Mouse (Mus musculus): ENCODE results near the gene Vstm2l. TPM values are rescaled to one million over a fixed set of nuclear protein-coding genes. Genes with fewer than 3 reads are reported as not detected.
A peak's percentile ranks its signal among the peaks of the same experiment; 100 is the strongest.

Gene Vstm2l
- polyA plus RNA-seq (2011; ENCODE audit: insufficient read depth, insufficient read length, low read depth, missing spikeins), result not detected in 2 replicates

DNA sequence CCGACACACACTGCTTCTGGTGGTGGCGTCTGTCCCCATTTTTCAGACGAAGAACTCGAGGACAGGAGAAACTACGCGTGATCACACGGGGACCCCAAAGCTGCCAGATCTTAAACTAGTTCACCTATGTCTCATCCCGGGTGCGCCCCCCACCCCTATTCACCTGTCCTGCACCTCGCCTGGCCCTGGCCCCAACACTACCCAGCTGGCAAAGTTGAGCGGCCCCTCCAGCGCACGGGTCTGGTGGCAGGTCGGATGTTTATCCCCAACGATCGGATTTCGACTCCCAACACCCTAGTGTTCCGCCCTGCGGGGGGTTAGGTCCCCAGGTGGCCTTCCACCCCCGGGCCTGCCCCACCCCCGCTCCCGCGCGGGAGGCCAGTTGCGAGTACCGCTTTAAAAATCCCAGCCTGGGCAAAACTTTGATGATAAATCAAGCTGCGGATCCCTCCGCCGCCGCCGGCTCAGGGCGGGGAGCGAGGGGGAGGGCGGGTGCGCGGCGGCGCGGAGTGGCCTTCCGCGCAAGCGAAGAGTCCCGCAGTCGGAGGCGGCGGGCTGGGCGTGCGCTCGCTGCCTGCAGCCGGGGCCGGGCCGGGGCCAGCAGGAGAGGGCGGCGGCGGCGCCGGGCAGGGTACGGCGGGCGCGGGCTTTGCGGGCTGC, at the start of gene Vstm2l:
Gene Vstm2l, plus strand, starts transcription at position 549 of the 660 bp plus-strand sequence.
- Histone ChIP-seq H3K36me3 (ENCODE audit: control insufficient read depth, insufficient read depth, low read length, poor library complexity, severe bottlenecking) (no peaks in the 10 kb centered on the region), H3K9ac (ENCODE audit: low read depth, poor library complexity, severe bottlenecking) (peak within 1 kb of the TSS; percentile 39), H3K4me3 (ENCODE audit: low read depth, low read length) (peak within 1 kb of the TSS; percentile 57), H3K27ac (ENCODE audit: insufficient read depth, low read length) (no peak within 1 kb of the TSS), H3K9me3 (replicated peaks; ENCODE audit: control insufficient read depth, insufficient read depth, low read length, poor library complexity, severe bottlenecking) (no peaks in the 10 kb centered on the region), H3K4me1 (ENCODE audit: control insufficient read depth, insufficient read depth, low read length) (no peaks in the 10 kb centered on the region), H3K27me3 (ENCODE audit: control insufficient read depth, insufficient read depth, low read length, poor library complexity, severe bottlenecking) (peaks cover 6% of the 10 kb centered on the region)
- TF ChIP-seq POLR2A (IDR thresholded peaks at IDR 0.05; ENCODE audit: insufficient read depth, low read length) (no peak), EP300 (IDR thresholded peaks at IDR 0.05; ENCODE audit: insufficient read depth, low read depth, low read length) (no peak), CTCF (IDR thresholded peaks at IDR 0.05; ENCODE audit: low read depth, low read length) (no peak)

- Histone ChIP-seq H3K9ac (ENCODE audit: low read depth, poor library complexity, severe bottlenecking) (no peak overlapping the region), H3K36me3 (ENCODE audit: control insufficient read depth, insufficient read depth, low read length, poor library complexity, severe bottlenecking) (no peaks in the 10 kb centered on the region), H3K9me3 (replicated peaks; ENCODE audit: control insufficient read depth, insufficient read depth, low read length, poor library complexity, severe bottlenecking) (no peaks in the 10 kb centered on the region), H3K27ac (ENCODE audit: insufficient read depth, low read length) (no peak overlapping the region), H3K4me3 (ENCODE audit: low read depth, low read length) (no peak overlapping the region), H3K27me3 (ENCODE audit: control insufficient read depth, insufficient read depth, low read length, poor library complexity, severe bottlenecking) (no peaks in the 10 kb centered on the region), H3K4me1 (ENCODE audit: control insufficient read depth, insufficient read depth, low read length) (peaks cover 4% of the 10 kb centered on the region)
- TF ChIP-seq POLR2A (IDR thresholded peaks at IDR 0.05; ENCODE audit: insufficient read depth, low read length) (no peak), CTCF (IDR thresholded peaks at IDR 0.05; ENCODE audit: low read depth, low read length) (no peak), EP300 (IDR thresholded peaks at IDR 0.05; ENCODE audit: insufficient read depth, low read depth, low read length) (no peak)
Observed at GRCm38 (mm10) chr2:157867126-157867525, 47.3 kb upstream of the Vstm2l start.

DNA sequence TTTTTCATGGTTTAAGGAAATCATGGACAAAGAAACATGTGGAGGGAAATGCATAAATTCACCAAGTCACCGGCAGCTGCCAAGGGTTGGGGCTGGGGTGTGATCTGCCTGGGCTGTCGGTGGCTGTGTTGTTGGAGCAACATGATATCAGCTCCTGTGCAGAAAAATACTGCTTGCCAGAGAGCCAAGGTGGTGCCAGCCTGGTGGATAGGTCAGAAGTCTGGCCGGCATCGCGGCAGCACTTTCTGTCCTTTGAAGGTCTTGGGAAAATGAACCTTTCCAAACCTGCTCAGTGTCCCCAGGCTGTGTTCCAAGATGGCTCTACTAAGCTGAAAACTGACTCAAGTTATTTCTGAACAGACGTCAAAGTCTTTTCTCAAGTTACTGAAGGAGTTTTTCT, 44.2 kb upstream of the Vstm2l start:
- Histone ChIP-seq H3K9me3 (replicated peaks; ENCODE audit: control insufficient read depth, insufficient read depth, low read length, poor library complexity, severe bottlenecking) (no peaks in the 10 kb centered on the region), H3K9ac (ENCODE audit: low read depth, poor library complexity, severe bottlenecking) (no peak overlapping the region), H3K4me1 (ENCODE audit: control insufficient read depth, insufficient read depth, low read length) (peaks cover 4% of the 10 kb centered on the region), H3K27me3 (ENCODE audit: control insufficient read depth, insufficient read depth, low read length, poor library complexity, severe bottlenecking) (no peaks in the 10 kb centered on the region), H3K27ac (ENCODE audit: insufficient read depth, low read length) (no peak overlapping the region), H3K36me3 (ENCODE audit: control insufficient read depth, insufficient read depth, low read length, poor library complexity, severe bottlenecking) (no peaks in the 10 kb centered on the region), H3K4me3 (ENCODE audit: low read depth, low read length) (no peak overlapping the region)
- TF ChIP-seq CTCF (IDR thresholded peaks at IDR 0.05; ENCODE audit: low read depth, low read length), result no peak
- no peak for TF ChIP-seq POLR2A (IDR thresholded peaks at IDR 0.05; ENCODE audit: insufficient read depth, low read length)
- TF ChIP-seq EP300 (IDR thresholded peaks at IDR 0.05; ENCODE audit: insufficient read depth, low read depth, low read length), result no peak

GRCm38 (mm10) chr2:157873223-157873622, 41.2 kb upstream of the Vstm2l start:
- H3K4me3 ChIP-seq (ENCODE audit: low read depth, low read length), result no peak overlapping the region
- H3K9me3 ChIP-seq (replicated peaks; ENCODE audit: control insufficient read depth, insufficient read depth, low read length, poor library complexity, severe bottlenecking), result no peaks in the 10 kb centered on the region
- H3K9ac ChIP-seq (ENCODE audit: low read depth, poor library complexity, severe bottlenecking), result no peak overlapping the region
- no peaks in the 10 kb centered on the region for H3K4me1 ChIP-seq (ENCODE audit: control insufficient read depth, insufficient read depth, low read length)
- no peaks in the 10 kb centered on the region for H3K36me3 ChIP-seq (ENCODE audit: control insufficient read depth, insufficient read depth, low read length, poor library complexity, severe bottlenecking)
- no peak for TF ChIP-seq EP300 (IDR thresholded peaks at IDR 0.05; ENCODE audit: insufficient read depth, low read depth, low read length)
- no peak for TF ChIP-seq POLR2A (IDR thresholded peaks at IDR 0.05; ENCODE audit: insufficient read depth, low read length)
- TF ChIP-seq CTCF (IDR thresholded peaks at IDR 0.05; ENCODE audit: low read depth, low read length), result no peak
- no peak overlapping the region for H3K27ac ChIP-seq (ENCODE audit: insufficient read depth, low read length)
- H3K27me3 ChIP-seq (ENCODE audit: control insufficient read depth, insufficient read depth, low read length, poor library complexity, severe bottlenecking), result no peaks in the 10 kb centered on the region

- Histone ChIP-seq H3K27me3 (ENCODE audit: control insufficient read depth, insufficient read depth, low read length, poor library complexity, severe bottlenecking) (no peaks in the 10 kb centered on the region), H3K9ac (ENCODE audit: low read depth, poor library complexity, severe bottlenecking) (no peak overlapping the region), H3K4me3 (ENCODE audit: low read depth, low read length) (no peak overlapping the region), H3K9me3 (replicated peaks; ENCODE audit: control insufficient read depth, insufficient read depth, low read length, poor library complexity, severe bottlenecking) (no peaks in the 10 kb centered on the region), H3K4me1 (ENCODE audit: control insufficient read depth, insufficient read depth, low read length) (no peaks in the 10 kb centered on the region), H3K27ac (ENCODE audit: insufficient read depth, low read length) (no peak overlapping the region), H3K36me3 (ENCODE audit: control insufficient read depth, insufficient read depth, low read length, poor library complexity, severe bottlenecking) (no peaks in the 10 kb centered on the region)
- TF ChIP-seq POLR2A (IDR thresholded peaks at IDR 0.05; ENCODE audit: insufficient read depth, low read length) (no peak), CTCF (IDR thresholded peaks at IDR 0.05; ENCODE audit: low read depth, low read length) (no peak), EP300 (IDR thresholded peaks at IDR 0.05; ENCODE audit: insufficient read depth, low read depth, low read length) (no peak)
Observed at GRCm38 (mm10) chr2:157873691-157874090, 40.8 kb upstream of the Vstm2l start.

DNA sequence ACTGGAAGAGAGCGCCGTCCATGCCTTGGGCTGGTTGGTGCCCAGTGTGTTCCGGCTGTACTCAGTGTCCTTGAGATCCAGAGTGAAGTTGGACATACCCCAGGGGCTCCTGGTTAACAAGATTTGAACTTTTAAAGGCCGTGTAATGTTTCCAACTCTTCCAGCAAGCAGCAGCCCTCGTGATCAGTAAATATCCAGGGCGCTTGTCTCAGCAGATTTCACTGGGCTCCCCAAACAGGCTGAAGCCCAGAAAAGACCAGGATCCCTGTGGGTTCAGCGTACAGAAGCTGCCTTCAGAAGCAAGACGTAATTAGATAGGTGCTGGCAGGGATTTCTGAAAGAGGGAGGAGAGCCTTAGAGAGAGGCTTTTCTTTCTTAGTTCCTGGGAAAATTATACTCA, 39.3 kb upstream of the Vstm2l start:
- no peaks in the 10 kb centered on the region for H3K36me3 ChIP-seq (ENCODE audit: control insufficient read depth, insufficient read depth, low read length, poor library complexity, severe bottlenecking)
- H3K9ac ChIP-seq (ENCODE audit: low read depth, poor library complexity, severe bottlenecking), result no peak overlapping the region
- no peak overlapping the region for H3K27ac ChIP-seq (ENCODE audit: insufficient read depth, low read length)
- no peaks in the 10 kb centered on the region for H3K27me3 ChIP-seq (ENCODE audit: control insufficient read depth, insufficient read depth, low read length, poor library complexity, severe bottlenecking)
- TF ChIP-seq POLR2A (IDR thresholded peaks at IDR 0.05; ENCODE audit: insufficient read depth, low read length) (no peak), CTCF (IDR thresholded peaks at IDR 0.05; ENCODE audit: low read depth, low read length) (no peak)
- no peaks in the 10 kb centered on the region for H3K4me1 ChIP-seq (ENCODE audit: control insufficient read depth, insufficient read depth, low read length)
- H3K9me3 ChIP-seq (replicated peaks; ENCODE audit: control insufficient read depth, insufficient read depth, low read length, poor library complexity, severe bottlenecking), result no peaks in the 10 kb centered on the region
- no peak overlapping the region for H3K4me3 ChIP-seq (ENCODE audit: low read depth, low read length)

Measured in ES-Bruce4 (cell line).